Mouse (Mus musculus) stomach, postnatal 0 days (tissue): ENCODE measurements around the gene Mast4. TPM values are rescaled to one million over a fixed set of nuclear protein-coding genes. Genes with fewer than 3 reads are reported as not detected.

Experiments used
- ATAC-seq: fragments of 200-750 bp; cut with Nextera tagmentation; 2 replicates; pipeline ENCODE4 v1.8.0; 2017; ENCODE audit not compliant: low FRiP score, low TSS enrichment
- DNase-seq: peaks from one replicate; pipeline ENCODE4 v3.0.0-alpha.2; 2016; ENCODE audit warnings: low spot score
- H3K27ac ChIP-seq: fragments of 300-500 bp; sonication (generic); replicated peaks from 2 replicates; pipeline ENCODE4 v1.5.1; 2014; ENCODE audit warnings: mild to moderate bottlenecking, control low read depth
- H3K27me3 ChIP-seq: fragments of 300-500 bp; sonication (generic); 2 replicates; pipeline ENCODE4 v1.6.1; 2014; ENCODE audit warnings: low read length; ENCODE audit not compliant: control insufficient read depth, insufficient read depth
- H3K36me3 ChIP-seq: fragments of 300-500 bp; sonication (generic); 2 replicates; pipeline ENCODE4 v1.6.1; 2014; ENCODE audit warnings: low read length, mixed read lengths; ENCODE audit not compliant: control insufficient read depth, insufficient read depth
- H3K4me1 ChIP-seq: fragments of 300-500 bp; sonication (generic); replicated peaks from 2 replicates; pipeline ENCODE4 v1.6.1; 2014; ENCODE audit warnings: antibody characterized with exemption; ENCODE audit not compliant: control insufficient read depth, insufficient read depth
- H3K4me2 ChIP-seq: fragments of 300-500 bp; sonication (generic); replicated peaks from 2 replicates; pipeline ENCODE4 v1.6.1; 2014; ENCODE audit warnings: low read depth, mild to moderate bottlenecking, control low read depth, moderate library complexity
- H3K4me3 ChIP-seq: fragments of 300-500 bp; sonication (generic); 2 replicates; pipeline ENCODE4 v1.5.1; 2014; ENCODE audit warnings: low read depth, low read length, control low read depth
- H3K9ac ChIP-seq: fragments of 300-500 bp; sonication (generic); 2 replicates; pipeline ENCODE4 v1.6.1; 2014; ENCODE audit warnings: mild to moderate bottlenecking, low read length, control low read depth, mixed read lengths
- H3K9me3 ChIP-seq: fragments of 300-500 bp; sonication (generic); 2 replicates; pipeline ENCODE4 v1.6.1; 2016; ENCODE audit warnings: low read length; ENCODE audit not compliant: control insufficient read depth
- CTCF ChIP-seq: IDR thresholded peaks from 2 replicates; pipeline ENCODE4 v1.5.1; 2016; ENCODE audit warnings: antibody characterized with exemption, low read depth, mild to moderate bottlenecking, moderate library complexity
- EP300 ChIP-seq: optimal IDR thresholded peaks from 2 replicates; pipeline ENCODE3; 2016; ENCODE audit warnings: antibody characterized with exemption
- WGBS: fragments of 180-500 bp; shearing (Covaris S2); extraction: QIAGEN DNeasy Blood & Tissue Kit; methylation state at CpG from one replicate; pipeline ENCODE4 v1.1.7; 2014; 5-methylcytosine and 5-hydroxymethylcytosine counted together
- polyA plus RNA-seq: library from polyadenylated mRNA; unstranded; fragments of >200 nt; fragmentation: Nextera tagmentation; extraction: Ambion mirVana; gene quantifications from 2 replicates; pipeline ENCODE4 v1.2.1, GENCODE M21; 2015

The Mast4 gene
- polyA plus RNA-seq, 1 experiment from 2014 or later, result 18.2 TPM

DNA sequence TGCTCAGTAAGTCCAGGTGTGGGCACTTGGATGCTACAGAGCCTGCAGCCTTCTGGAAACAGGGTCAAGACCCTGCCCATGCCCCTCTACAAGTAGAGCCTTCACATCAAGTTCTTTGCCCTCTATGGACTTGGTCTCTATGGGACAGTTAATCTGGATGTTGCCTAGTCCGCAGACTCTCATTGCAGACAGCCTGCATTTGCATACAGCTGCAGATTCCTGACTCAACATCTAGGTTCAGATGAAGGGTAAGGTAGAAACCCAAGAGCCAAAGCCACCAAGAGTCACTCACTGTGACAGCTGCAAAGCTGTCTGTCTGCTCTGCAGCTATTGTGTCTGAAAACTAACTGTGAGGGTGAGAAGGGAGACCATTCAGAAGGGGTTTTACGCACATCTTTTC, 491.6 kb downstream of the Mast4 start:
- H3K4me3 ChIP-seq, result no peak overlapping the region
- H3K4me1 ChIP-seq, result no peaks in the 10 kb centered on the region; the same call in 1 of the 2 replicates
- no peak overlapping the region for H3K27ac ChIP-seq
- WGBS, result 83% methylated on average over 2 of the region's 2 CpGs
- no peak for TF ChIP-seq EP300
- TF ChIP-seq CTCF, result no peak
- H3K27me3 ChIP-seq, result no peaks in the 10 kb centered on the region
- H3K9ac ChIP-seq, result no peak overlapping the region
- no peaks in the 10 kb centered on the region for H3K9me3 ChIP-seq
- DNase-seq (no peak), ATAC-seq (no peak)
- no peak overlapping the region for H3K4me2 ChIP-seq
- no peaks in the 10 kb centered on the region for H3K36me3 ChIP-seq

DNA sequence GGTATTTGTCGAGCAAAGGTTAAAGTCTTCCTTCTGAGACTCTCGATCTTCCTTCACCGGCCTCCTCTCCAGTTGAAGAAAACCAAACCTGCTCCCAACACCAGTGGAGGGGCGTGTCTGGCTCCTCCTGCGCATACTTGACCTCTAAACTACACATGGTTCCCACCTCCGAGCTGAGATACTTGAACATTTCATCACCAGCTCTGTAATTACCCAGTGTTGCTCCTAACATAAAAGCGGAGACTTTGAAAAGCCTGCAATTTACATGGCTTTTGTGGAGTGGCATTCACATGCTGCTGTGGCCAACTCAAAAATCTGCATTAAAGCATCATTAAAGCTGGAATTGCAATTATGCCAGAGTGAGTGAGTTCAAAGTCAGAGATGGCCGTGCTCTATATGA, 492.1 kb downstream of the Mast4 start:
- ATAC-seq (no peak), DNase-seq (no peak)
- no peaks in the 10 kb centered on the region for H3K9me3 ChIP-seq
- H3K4me2 ChIP-seq, result no peak overlapping the region
- H3K36me3 ChIP-seq, result no peaks in the 10 kb centered on the region
- no peak overlapping the region for H3K9ac ChIP-seq
- TF ChIP-seq EP300 (no peak), CTCF (no peak)
- H3K4me3 ChIP-seq, result no peak overlapping the region
- H3K27ac ChIP-seq, result no peak overlapping the region
- no peaks in the 10 kb centered on the region for H3K27me3 ChIP-seq
- H3K4me1 ChIP-seq, result no peaks in the 10 kb centered on the region; the same call in 1 of the 2 replicates
- whole genome bisulfite sequencing, result 47% methylated on average over 8 of the region's 8 CpGs

DNA sequence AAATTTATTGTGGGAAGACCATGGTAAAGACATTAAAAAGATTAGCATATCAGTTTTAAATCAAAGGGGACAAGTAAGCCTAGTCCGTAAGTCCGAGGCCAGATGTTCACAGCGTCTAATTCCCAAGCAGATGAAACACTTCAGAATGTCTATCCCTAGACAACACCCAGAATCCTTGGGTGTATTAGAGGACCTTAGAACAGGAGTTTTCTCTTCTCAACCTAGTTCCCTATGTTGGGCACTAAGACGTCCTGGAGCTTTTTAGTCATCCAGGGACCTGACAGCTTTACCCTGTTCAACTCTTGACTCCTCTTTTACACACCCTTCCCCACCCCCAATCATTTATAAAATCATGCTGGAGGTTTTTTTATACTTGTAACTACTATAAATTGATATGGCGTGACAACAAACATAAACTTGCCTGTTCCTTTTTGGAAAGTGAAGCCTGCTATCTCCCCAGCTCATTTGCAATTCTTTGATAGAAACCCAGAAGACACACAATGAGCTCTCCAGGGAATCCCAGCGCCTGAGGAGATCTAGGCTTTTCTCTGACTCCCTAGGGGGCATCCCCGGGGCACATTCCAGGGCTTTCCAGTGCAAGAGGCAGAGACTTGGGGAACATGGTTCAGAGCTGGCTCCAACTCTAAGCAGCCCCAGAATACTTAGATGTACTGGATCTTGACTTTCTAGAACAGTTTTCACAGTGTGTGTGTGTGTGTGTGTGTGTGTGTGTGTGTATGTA, 494.4 kb downstream of the Mast4 start:
- no peak overlapping the region for H3K4me2 ChIP-seq

DNA sequence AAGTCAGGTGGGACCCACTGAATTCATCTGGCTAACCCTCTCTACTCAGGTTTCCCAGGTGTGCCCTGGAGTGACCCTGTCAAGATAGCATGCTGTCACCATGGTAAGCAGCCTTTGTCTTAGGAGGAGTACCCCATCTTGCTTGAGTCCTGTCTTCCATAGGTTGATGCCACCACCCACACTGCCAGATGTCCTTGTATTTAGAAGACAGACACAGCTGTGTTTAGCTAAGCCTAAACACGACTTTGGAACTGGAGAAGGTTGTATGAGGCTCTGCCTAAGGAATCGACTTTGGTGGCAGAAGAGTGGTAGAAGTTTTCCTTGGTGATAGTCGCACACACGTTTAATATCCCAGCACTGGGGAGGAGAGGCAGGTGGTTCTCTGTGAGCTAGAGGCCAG, 496.9 kb downstream of the Mast4 start:
- ATAC-seq (no peak), DNase-seq (no peak)
- no peak overlapping the region for H3K27ac ChIP-seq
- H3K9me3 ChIP-seq, result no peaks in the 10 kb centered on the region
- no peak overlapping the region for H3K9ac ChIP-seq
- no peaks in the 10 kb centered on the region for H3K27me3 ChIP-seq
- WGBS, result 38% methylated on average over 4 of the region's 4 CpGs
- TF ChIP-seq CTCF (no peak), EP300 (no peak)
- no peak overlapping the region for H3K4me3 ChIP-seq
- no peaks in the 10 kb centered on the region for H3K36me3 ChIP-seq
- H3K4me1 ChIP-seq, result no peaks in the 10 kb centered on the region; the same call in 1 of the 2 replicates
- H3K4me2 ChIP-seq, result no peak overlapping the region

More for the DNA sequence above, 494.4 kb downstream of the Mast4 start:
- WGBS, result 45% methylated on average over 7 of the region's 7 CpGs
- Histone ChIP-seq H3K27ac (no peak overlapping the region), H3K27me3 (no peaks in the 10 kb centered on the region), H3K9ac (no peak overlapping the region), H3K4me3 (no peak overlapping the region), H3K9me3 (no peaks in the 10 kb centered on the region), H3K36me3 (no peaks in the 10 kb centered on the region), H3K4me1 (no peaks in the 10 kb centered on the region; the same call in 1 of the 2 replicates)
- DNase-seq, result no peak
- no peak for TF ChIP-seq EP300
- TF ChIP-seq CTCF, result no peak
- no peak for ATAC-seq

DNA sequence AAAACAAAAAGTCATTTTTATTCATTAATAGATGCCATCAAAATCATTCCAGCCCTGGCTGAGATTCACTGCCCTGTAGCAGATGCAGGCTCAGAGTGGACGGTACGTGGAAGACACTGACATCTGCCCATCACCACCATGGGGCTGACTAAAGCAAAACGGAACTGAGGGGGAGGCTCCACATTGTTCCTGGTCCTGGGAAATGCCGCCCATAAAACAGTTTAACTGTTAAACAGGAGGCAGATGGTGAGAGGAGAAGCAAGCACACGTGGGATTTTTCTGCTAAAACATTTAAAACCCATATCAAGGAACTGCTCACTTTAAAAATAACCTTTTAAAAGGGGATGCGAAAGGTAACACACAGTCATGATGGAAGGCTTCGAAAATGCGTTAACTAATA, 499.0 kb downstream of the Mast4 start:
- H3K9ac ChIP-seq, result no peak overlapping the region
- no peaks in the 10 kb centered on the region; the same call in 1 of the 2 replicates for H3K4me1 ChIP-seq
- no peaks in the 10 kb centered on the region for H3K9me3 ChIP-seq
- no peak for TF ChIP-seq CTCF
- TF ChIP-seq EP300, result no peak
- no peak overlapping the region for H3K27ac ChIP-seq
- no peak for ATAC-seq
- H3K27me3 ChIP-seq, result no peaks in the 10 kb centered on the region
- H3K36me3 ChIP-seq, result no peaks in the 10 kb centered on the region
- no peak overlapping the region for H3K4me3 ChIP-seq
- H3K4me2 ChIP-seq, result no peak overlapping the region
- no peak for DNase-seq
- 82% methylated on average over 8 of the region's 8 CpGs for WGBS

DNA sequence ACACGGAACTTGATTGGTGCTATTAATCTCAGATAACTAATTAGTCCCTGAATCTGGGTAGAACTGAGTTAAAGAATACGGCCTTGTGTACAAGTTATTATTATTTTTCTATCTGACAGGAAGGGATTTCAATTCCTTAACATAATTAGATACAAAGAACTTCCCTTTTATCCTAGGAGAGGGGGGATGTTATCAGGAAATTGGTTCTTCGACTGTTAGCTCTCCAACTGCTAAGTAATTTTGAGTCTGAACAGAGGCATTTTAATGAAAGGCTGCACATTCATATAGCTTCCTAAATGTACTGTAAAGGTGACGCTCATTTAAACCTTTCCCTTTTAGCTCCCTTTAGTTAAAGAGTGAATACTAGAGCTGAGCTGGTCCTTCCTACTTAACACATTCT, 516.0 kb downstream of the Mast4 start:
- Histone ChIP-seq H3K27me3 (no peaks in the 10 kb centered on the region), H3K4me2 (no peak overlapping the region), H3K9ac (no peak overlapping the region), H3K36me3 (no peaks in the 10 kb centered on the region; the same call in 1 of the 2 replicates), H3K4me1 (no peaks in the 10 kb centered on the region), H3K4me3 (no peak overlapping the region), H3K9me3 (no peaks in the 10 kb centered on the region), H3K27ac (no peak overlapping the region)
- WGBS, result 70% methylated on average over 4 of the region's 4 CpGs
- no peak for ATAC-seq
- TF ChIP-seq CTCF (no peak), EP300 (no peak)
- no peak for DNase-seq
